Mouse (Mus musculus): ENCODE data around the gene Stk32c. TPM values are rescaled to one million over a fixed set of nuclear protein-coding genes. Genes with fewer than 3 reads are reported as not detected.

Gene Stk32c
- polyA plus RNA-seq, 1 experiment from 2014 or later, result 0.07 TPM

DNA sequence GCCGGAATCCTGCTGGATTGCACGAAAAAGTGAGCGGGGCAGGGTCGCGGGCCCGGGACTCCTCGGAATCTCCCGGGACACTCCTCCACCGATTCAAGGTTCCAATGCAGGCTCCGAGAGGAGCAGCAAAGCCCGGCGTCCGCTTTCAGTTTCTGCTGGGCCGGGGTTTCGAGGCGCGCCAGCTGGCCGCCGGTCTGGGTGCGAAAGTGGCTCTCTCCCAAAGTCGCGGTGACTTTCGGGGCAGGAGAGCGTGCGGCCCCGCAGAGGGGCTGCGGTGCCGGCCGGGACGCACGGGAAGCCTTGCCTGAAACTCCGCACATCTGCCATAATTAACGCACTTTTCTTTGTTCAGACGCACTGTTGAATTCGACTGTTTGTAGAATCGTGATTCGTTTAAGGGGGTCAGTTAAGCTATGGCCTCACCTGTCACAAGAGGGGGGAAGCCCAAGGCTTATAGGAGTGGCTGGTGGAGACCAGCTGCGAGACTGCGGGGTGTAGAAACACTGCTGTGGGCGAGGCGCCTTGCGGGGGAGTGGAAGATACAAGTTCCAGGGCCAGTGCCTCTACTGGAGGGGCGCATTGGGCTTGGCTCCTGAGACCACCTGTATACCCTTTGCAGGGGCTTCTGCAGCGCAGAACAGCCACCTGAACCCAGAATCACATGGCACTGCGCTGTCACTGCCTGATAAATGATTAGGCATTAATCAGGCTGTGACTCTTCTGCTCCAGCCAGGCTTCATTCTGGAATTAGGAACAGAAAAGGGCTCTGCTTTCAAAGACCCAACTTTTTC lies 35.7 kb upstream of the Stk32c start:
- Histone ChIP-seq H3K9ac (ENCODE audit: low read length) (peak overlapping the region; percentile 83), H3K4me3 (ENCODE audit: low read length) (peak overlapping the region; percentile 63), H3K27me3 (ENCODE audit: control insufficient read depth, insufficient read depth, low read length) (no peaks in the 10 kb centered on the region), H3K36me3 (ENCODE audit: control insufficient read depth, insufficient read depth) (no peaks in the 10 kb centered on the region), H3K27ac (ENCODE audit: low read length) (peak overlapping the region; percentile 88), H3K4me1 (ENCODE audit: control insufficient read depth, insufficient read depth, low read length) (peaks cover 60% of the 10 kb centered on the region), H3K9me3 (replicated peaks; ENCODE audit: control insufficient read depth, low read length) (no peaks in the 10 kb centered on the region), H3K4me2 (ENCODE audit: low read depth, low read length) (peak overlapping the region; percentile 91)
- 3% methylated on average over 45 of the region's 45 CpGs for WGBS
- ATAC-seq (replicated peaks; ENCODE audit: extremely low read depth, insufficient read depth, low FRiP score), result peak; percentile 12; the same call in 1 of the 2 replicates

- Histone ChIP-seq H3K27ac (ENCODE audit: low read length) (peak within 1 kb of the TSS; percentile 88), H3K4me1 (ENCODE audit: control insufficient read depth, insufficient read depth, low read length) (peaks cover 54% of the 10 kb centered on the region), H3K9me3 (replicated peaks; ENCODE audit: control insufficient read depth, low read length) (no peaks in the 10 kb centered on the region), H3K36me3 (ENCODE audit: control insufficient read depth, insufficient read depth) (no peaks in the 10 kb centered on the region), H3K9ac (ENCODE audit: low read length) (peak within 1 kb of the TSS; percentile 83), H3K4me2 (ENCODE audit: low read depth, low read length) (peak within 1 kb of the TSS; percentile 91), H3K4me3 (ENCODE audit: low read length) (peak within 1 kb of the TSS; percentile 63), H3K27me3 (ENCODE audit: control insufficient read depth, insufficient read depth, low read length) (no peaks in the 10 kb centered on the region)
- under 1% methylated on average over 70 of the region's 72 CpGs for WGBS
- peak; percentile 86 for ATAC-seq (replicated peaks; ENCODE audit: extremely low read depth, insufficient read depth, low FRiP score)
Measured at GRCm38 (mm10) chr7:139247881-139248614, 34.9 kb upstream of the Stk32c start, which contains the start of gene Pwwp2b. Pwwp2b (plus strand) TSS chr7:139248482.

GRCm38 (mm10) chr7:139246931-139247880 lies 34.1 kb upstream of the Stk32c start:
- Histone ChIP-seq H3K27me3 (ENCODE audit: control insufficient read depth, insufficient read depth, low read length) (no peaks in the 10 kb centered on the region), H3K4me3 (ENCODE audit: low read length) (peak overlapping the region; percentile 63), H3K9me3 (replicated peaks; ENCODE audit: control insufficient read depth, low read length) (no peaks in the 10 kb centered on the region), H3K4me1 (ENCODE audit: control insufficient read depth, insufficient read depth, low read length) (peaks cover 46% of the 10 kb centered on the region), H3K27ac (ENCODE audit: low read length) (peak overlapping the region; percentile 88), H3K9ac (ENCODE audit: low read length) (peak overlapping the region; percentile 83), H3K36me3 (ENCODE audit: control insufficient read depth, insufficient read depth) (no peaks in the 10 kb centered on the region), H3K4me2 (ENCODE audit: low read depth, low read length) (peak overlapping the region; percentile 91)
- 10% methylated on average over 38 of the region's 38 CpGs for WGBS
- ATAC-seq (replicated peaks; ENCODE audit: extremely low read depth, insufficient read depth, low FRiP score), result peak; percentile 34

GRCm38 (mm10) chr7:139246086-139246485 lies 33.0 kb upstream of the Stk32c start:
- H3K27me3 ChIP-seq (ENCODE audit: control insufficient read depth, insufficient read depth, low read length), result no peaks in the 10 kb centered on the region
- no peaks in the 10 kb centered on the region for H3K9me3 ChIP-seq (replicated peaks; ENCODE audit: control insufficient read depth, low read length)
- H3K9ac ChIP-seq (ENCODE audit: low read length), result no peak overlapping the region
- H3K27ac ChIP-seq (ENCODE audit: low read length), result no peak overlapping the region
- no peaks in the 10 kb centered on the region for H3K36me3 ChIP-seq (ENCODE audit: control insufficient read depth, insufficient read depth)
- no peak overlapping the region for H3K4me3 ChIP-seq (ENCODE audit: low read length)
- H3K4me1 ChIP-seq (ENCODE audit: control insufficient read depth, insufficient read depth, low read length), result peaks cover 35% of the 10 kb centered on the region
- no peak overlapping the region for H3K4me2 ChIP-seq (ENCODE audit: low read depth, low read length)
- ATAC-seq (replicated peaks; ENCODE audit: extremely low read depth, insufficient read depth, low FRiP score), result no peak
- 73% methylated on average over 5 of the region's 5 CpGs for WGBS

DNA sequence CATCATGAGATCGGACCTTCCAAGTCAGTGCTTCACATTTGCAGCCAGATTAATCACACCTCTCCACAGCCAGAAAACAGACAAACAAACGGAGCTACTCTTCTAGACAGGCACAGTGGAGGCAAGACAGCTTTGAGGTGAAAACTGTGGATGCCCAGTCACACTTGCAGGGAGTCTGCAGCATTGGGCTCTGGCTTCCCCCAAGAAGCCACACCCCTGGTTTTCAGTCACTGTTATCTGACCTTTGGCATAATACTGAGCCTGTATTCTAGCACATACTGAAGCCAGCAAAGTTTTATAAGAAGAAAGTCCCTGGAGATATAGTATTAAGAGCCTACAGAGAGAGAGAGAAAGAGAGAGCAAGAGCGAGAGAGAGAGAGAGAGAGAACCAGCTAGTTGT lies 26.3 kb upstream of the Stk32c start:
- Histone ChIP-seq H3K27me3 (ENCODE audit: control insufficient read depth, insufficient read depth, low read length) (no peaks in the 10 kb centered on the region), H3K9ac (ENCODE audit: low read length) (no peak overlapping the region)
- 62% methylated on average over 3 of the region's 3 CpGs for WGBS

GRCm38 (mm10) chr7:139235651-139236358 lies 22.7 kb upstream of the Stk32c start:
- Histone ChIP-seq H3K36me3 (ENCODE audit: control insufficient read depth, insufficient read depth) (no peaks in the 10 kb centered on the region), H3K27ac (ENCODE audit: low read length) (no peak overlapping the region), H3K27me3 (ENCODE audit: control insufficient read depth, insufficient read depth, low read length) (no peaks in the 10 kb centered on the region; the same call in 1 of the 2 replicates), H3K9me3 (replicated peaks; ENCODE audit: control insufficient read depth, low read length) (no peaks in the 10 kb centered on the region), H3K4me2 (ENCODE audit: low read depth, low read length) (no peak overlapping the region), H3K4me1 (ENCODE audit: control insufficient read depth, insufficient read depth, low read length) (peaks cover 18% of the 10 kb centered on the region), H3K9ac (ENCODE audit: low read length) (no peak overlapping the region), H3K4me3 (ENCODE audit: low read length) (no peak overlapping the region)
- WGBS, result 75% methylated on average over 12 of the region's 12 CpGs
- no peak for ATAC-seq (replicated peaks; ENCODE audit: extremely low read depth, insufficient read depth, low FRiP score)

More for the DNA sequence above, 26.3 kb upstream of the Stk32c start:
- Histone ChIP-seq H3K4me3 (ENCODE audit: low read length) (no peak overlapping the region), H3K27ac (ENCODE audit: low read length) (no peak overlapping the region), H3K9me3 (replicated peaks; ENCODE audit: control insufficient read depth, low read length) (no peaks in the 10 kb centered on the region), H3K4me2 (ENCODE audit: low read depth, low read length) (no peak overlapping the region), H3K36me3 (ENCODE audit: control insufficient read depth, insufficient read depth) (no peaks in the 10 kb centered on the region), H3K4me1 (ENCODE audit: control insufficient read depth, insufficient read depth, low read length) (peaks cover 11% of the 10 kb centered on the region)
- no peak for ATAC-seq (replicated peaks; ENCODE audit: extremely low read depth, insufficient read depth, low FRiP score)

GRCm38 (mm10) chr7:139234426-139235188 lies 21.5 kb upstream of the Stk32c start:
- WGBS, result 12% methylated on average over 18 of the region's 18 CpGs
- H3K27ac ChIP-seq (ENCODE audit: low read length), result peak overlapping the region; percentile 11
- no peak overlapping the region for H3K4me3 ChIP-seq (ENCODE audit: low read length)

More at GRCm38 (mm10) chr7:139234426-139235188, 21.5 kb upstream of the Stk32c start:
- peaks cover 28% of the 10 kb centered on the region for H3K4me1 ChIP-seq (ENCODE audit: control insufficient read depth, insufficient read depth, low read length)
- peak overlapping the region; percentile 2; the same call in 1 of the 2 replicates for H3K4me2 ChIP-seq (ENCODE audit: low read depth, low read length)
- peak overlapping the region; percentile 5; the same call in 1 of the 2 replicates for H3K9ac ChIP-seq (ENCODE audit: low read length)
- H3K9me3 ChIP-seq (replicated peaks; ENCODE audit: control insufficient read depth, low read length), result no peaks in the 10 kb centered on the region
- no peaks in the 10 kb centered on the region for H3K36me3 ChIP-seq (ENCODE audit: control insufficient read depth, insufficient read depth)
- peak; percentile 74 for ATAC-seq (replicated peaks; ENCODE audit: extremely low read depth, insufficient read depth, low FRiP score)
- H3K27me3 ChIP-seq (ENCODE audit: control insufficient read depth, insufficient read depth, low read length), result no peaks in the 10 kb centered on the region; the same call in 1 of the 2 replicates
